Mouse (Mus musculus) lung, postnatal 36 days (tissue): ENCODE data around the gene Atp1a4.
A peak's percentile ranks its signal among the peaks of the same experiment; 100 is the strongest.

Source experiments
- DNase-seq: peaks from one replicate; pipeline ENCODE4 v3.0.0; 2022; ENCODE audit warnings: mixed read lengths

The Atp1a4 gene

DNA sequence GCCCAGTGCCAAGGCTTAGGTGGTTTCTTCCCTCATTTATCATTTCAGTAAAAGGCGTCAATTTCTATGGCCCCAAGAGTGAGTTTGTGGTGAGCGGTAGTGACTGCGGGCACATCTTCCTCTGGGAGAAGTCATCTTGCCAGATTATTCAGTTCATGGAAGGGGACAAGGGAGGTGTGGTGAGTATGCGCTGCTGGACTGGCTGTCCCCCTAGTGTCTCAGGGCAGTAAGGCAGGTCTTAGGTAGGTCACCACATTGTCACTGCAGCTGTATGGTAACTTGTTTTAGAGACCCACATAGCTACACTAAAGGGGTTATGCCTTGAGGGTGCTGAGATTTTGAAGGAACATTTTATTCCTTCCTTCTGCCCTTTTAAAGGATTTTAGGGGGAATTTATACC is 69.3 kb downstream of the Atp1a4 start:
- DNase-seq = peak; percentile 20

DNA sequence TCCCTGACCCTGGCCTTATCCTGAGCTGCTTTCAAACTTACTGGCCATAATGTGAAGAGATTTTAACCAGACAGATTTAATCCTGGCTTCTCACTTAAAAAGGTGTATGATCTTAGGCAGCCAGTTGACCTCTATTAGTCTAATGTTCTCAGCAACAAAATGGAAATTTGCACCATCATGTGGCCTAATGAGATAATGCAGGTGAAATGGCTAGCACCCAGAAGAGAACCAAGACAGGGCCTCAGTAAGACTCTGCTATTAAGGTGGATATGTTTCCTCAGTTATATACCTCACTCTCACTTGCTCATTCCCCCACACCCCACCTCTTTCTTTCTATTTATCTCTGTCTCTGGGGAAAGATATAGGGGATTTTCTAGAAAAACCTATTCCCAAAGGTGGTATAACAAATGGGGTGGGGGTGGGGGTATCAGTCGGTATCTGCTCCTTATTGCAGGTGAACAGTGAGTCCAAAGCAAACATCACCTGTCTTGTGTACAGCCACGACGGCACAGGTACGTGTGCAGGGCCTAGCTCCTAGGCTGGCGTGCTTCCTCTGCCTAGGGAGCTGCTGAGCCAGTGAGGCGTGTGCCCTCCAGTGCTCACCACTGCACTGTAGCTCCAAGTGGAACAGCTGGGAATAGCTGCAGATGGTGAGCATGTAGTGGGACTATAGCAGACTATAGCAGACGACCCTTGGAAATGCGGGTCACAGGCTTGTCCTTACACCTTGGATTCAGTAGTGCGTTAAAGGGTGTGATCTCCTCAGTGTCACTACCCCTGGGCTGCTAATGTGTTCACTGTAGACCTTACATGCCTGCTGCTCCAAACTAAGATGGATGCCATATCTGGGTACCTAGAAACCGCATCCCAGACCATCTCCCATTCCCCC is 71.6 kb downstream of the Atp1a4 start:
- no peak for DNase-seq

DNA sequence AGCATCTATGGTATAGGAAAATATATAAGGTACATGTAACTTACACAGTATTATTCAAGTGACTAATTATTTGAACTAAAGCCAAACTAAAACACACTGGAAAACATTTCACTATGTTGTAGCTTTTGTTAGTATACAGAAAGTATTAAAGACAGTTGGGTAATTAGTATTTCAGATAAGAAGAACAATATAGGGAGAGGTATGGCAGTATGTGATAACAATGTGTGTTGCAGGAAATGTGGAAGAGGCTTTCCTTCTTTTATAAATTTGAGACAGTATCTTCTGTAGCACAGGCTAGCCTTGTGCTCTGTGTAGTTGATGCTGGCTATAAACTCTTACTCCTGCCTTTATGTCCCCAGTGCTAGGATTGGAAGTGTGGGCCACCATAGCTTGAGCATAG is 74.3 kb downstream of the Atp1a4 start:
- DNase-seq = no peak

GRCm38 (mm10) chr1:172183056-172183455 is 75.2 kb downstream of the Atp1a4 start:
- DNase-seq = no peak

GRCm38 (mm10) chr1:172181777-172182176 is 76.4 kb downstream of the Atp1a4 start:
- DNase-seq = no peak

DNA sequence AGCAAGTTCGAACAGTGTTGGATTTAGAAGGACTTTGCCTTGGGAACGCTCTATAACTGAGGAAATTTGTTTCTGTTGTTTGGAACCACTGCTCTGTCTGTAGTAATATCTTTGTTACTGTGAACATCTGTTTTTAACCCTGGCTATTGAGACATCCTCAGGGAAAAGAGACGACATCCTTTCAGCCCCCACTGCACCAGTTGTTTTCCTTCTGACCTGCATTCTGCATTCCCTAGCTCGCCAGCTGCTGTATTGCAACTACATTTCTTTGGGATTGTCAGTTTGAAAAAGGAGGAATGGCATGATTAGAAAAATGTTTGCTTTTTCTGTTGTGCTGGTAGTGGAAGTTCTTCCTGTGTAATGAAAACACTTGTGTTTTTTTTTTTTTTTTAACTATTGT is 77.3 kb downstream of the Atp1a4 start:
- no peak for DNase-seq

DNA sequence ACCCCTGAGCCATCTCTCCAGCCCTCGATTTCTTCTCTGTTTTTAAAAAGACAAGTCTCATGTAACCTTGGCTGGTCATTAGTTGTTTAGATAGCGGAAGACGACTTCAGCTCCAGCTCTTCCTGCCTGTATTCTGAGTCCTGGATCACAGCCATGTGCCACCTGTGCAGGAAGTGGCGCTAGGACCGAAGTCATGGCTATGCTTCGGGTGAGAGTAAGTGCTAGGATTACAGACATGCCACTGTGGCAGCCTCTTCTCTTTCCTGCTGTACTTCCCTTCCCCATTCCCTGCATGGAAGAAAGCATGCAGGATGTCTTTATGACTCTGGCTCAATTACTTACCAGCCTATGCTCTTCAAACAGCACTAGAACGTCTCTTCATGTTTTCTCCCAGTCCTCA is 79.1 kb downstream of the Atp1a4 start:
- no peak for DNase-seq

DNA sequence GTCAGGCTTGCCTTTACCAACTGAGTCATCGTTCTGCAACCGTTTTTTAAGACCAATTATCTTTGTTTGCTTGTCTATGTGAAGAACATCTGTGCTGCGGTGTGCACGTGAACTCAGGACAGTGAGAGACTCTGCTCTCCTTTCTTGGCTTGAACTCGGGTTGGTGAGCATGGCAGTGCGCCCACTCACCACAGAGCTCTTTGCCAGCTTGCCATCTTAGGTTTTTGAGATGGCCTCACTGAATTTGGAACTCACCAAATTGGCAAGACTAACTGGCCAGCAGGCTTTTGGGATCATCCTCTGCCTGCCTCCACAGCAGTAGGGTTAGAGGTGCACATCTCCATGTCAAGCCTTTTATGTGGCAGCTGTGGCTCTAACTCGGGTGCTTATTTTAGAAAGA is 80.4 kb downstream of the Atp1a4 start:
- DNase-seq = no peak
